Mouse (Mus musculus): ENCODE results near the gene Neurl1a.

DNA sequence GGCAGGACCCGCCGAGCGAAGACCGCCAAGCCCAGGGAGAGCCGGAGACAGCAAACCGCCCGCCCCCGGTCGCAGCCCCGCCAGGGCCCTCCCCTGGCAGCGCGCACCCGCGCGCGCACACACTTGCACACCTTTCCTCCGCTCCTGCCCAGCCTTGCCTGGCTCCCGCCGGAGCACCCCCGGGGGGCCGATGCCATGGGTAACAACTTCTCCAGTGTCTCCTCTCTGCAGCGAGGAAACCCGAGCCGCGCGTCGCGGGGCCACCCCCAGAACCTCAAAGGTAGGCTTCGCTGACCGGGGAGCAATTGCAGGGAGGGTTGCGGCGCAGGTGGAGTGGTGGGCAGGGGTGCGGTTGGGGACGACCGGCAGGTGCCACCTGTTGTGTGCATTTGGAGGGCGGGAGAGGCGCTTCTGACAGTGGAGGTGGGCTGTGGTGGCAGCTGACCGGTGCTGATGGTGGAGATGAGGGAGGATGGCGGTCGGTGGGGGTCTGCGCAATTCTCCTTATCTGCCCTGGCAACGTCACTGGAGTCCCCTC is 721 bp downstream of the Neurl1a start:
- no peak for TF ChIP-seq CTCF (IDR thresholded peaks at IDR 0.05; ENCODE audit: low read depth)
- no peak for TF ChIP-seq EP300 (optimal IDR thresholded peaks at IDR 0.05)

All from stomach, postnatal 0 days (tissue).